Mouse (Mus musculus) heart, postnatal 0 days (tissue): Measurements from ENCODE around the gene Serpinc1. TPM values are rescaled to one million over a fixed set of nuclear protein-coding genes. Genes with fewer than 3 reads are reported as not detected.

ENCODE experiments used
- ATAC-seq: fragments of 200-750 bp; cut with Nextera tagmentation; 2 replicates; pipeline ENCODE4 v1.8.0; 2017; ENCODE audit warnings: low read depth, moderate number of reproducible peaks, moderate library complexity; ENCODE audit not compliant: insufficient read depth
- DNase-seq: peaks from one replicate; pipeline ENCODE4 v3.0.0-alpha.2; 2016; ENCODE audit warnings: low spot score
- H3K27ac ChIP-seq: fragments of 300-500 bp; sonication (generic); 2 replicates; pipeline ENCODE4 v1.5.1; 2014; ENCODE audit warnings: low read depth, mild to moderate bottlenecking
- H3K27me3 ChIP-seq: fragments of 300-500 bp; sonication (generic); 2 replicates; pipeline ENCODE4 v1.6.1; 2014; ENCODE audit warnings: low read length, mixed read lengths; ENCODE audit not compliant: control insufficient read depth, insufficient read depth
- H3K36me3 ChIP-seq: fragments of 300-500 bp; sonication (generic); replicated peaks from 2 replicates; pipeline ENCODE4 v1.6.1; 2014; ENCODE audit warnings: low read length, mixed read lengths; ENCODE audit not compliant: control insufficient read depth, insufficient read depth
- H3K4me1 ChIP-seq: fragments of 300-500 bp; sonication (generic); 2 replicates; pipeline ENCODE4 v1.6.1; 2014; ENCODE audit warnings: antibody characterized with exemption; ENCODE audit not compliant: control insufficient read depth, insufficient read depth
- H3K4me2 ChIP-seq: fragments of 300-500 bp; sonication (generic); 2 replicates; pipeline ENCODE4 v1.6.1; 2014; ENCODE audit warnings: low read depth, mild to moderate bottlenecking, low read length, moderate library complexity
- H3K4me3 ChIP-seq: fragments of 300-500 bp; sonication (generic); 2 replicates; pipeline ENCODE4 v1.5.1; 2014; ENCODE audit warnings: low read depth, low read length
- H3K9ac ChIP-seq: fragments of 300-500 bp; sonication (generic); replicated peaks from 2 replicates; pipeline ENCODE4 v1.6.1; 2014; ENCODE audit warnings: low read depth, low read length, mixed read lengths
- H3K9me3 ChIP-seq: fragments of 300-500 bp; sonication (generic); replicated peaks from 2 replicates; pipeline ENCODE4 v1.6.1; 2016; ENCODE audit warnings: low read length; ENCODE audit not compliant: control insufficient read depth
- CTCF ChIP-seq: IDR thresholded peaks from 2 replicates; pipeline ENCODE4 v1.5.1; 2016; ENCODE audit warnings: antibody characterized with exemption, control low read depth, low read depth
- EP300 ChIP-seq: IDR thresholded peaks from 2 replicates; pipeline ENCODE4 v1.6.1; 2016; ENCODE audit warnings: antibody characterized with exemption, low read depth
- WGBS: fragments of 180-500 bp; shearing (Covaris S2); extraction: QIAGEN DNeasy Blood & Tissue Kit; methylation state at CpG from one replicate; pipeline ENCODE4 v1.1.7; 2014; 5-methylcytosine and 5-hydroxymethylcytosine counted together
- polyA plus RNA-seq: library from polyadenylated mRNA; unstranded; fragments of >200 nt; fragmentation: Nextera tagmentation; extraction: Ambion mirVana; gene quantifications from 2 replicates; pipeline ENCODE4 v1.2.1, GENCODE M21; 2015
- total RNA-seq: library from RNA; depleted of rRNA; stranded (reverse); fragments of >200 nt; gene quantifications from 2 replicates; pipeline ENCODE4 v1.2.3, GENCODE M21; 2014; ENCODE audit warnings: low replicate concordance

Gene Serpinc1
- total and polyA plus RNA-seq, 2 experiments from 2014 or later: 0.53 to 1.5 TPM

DNA sequence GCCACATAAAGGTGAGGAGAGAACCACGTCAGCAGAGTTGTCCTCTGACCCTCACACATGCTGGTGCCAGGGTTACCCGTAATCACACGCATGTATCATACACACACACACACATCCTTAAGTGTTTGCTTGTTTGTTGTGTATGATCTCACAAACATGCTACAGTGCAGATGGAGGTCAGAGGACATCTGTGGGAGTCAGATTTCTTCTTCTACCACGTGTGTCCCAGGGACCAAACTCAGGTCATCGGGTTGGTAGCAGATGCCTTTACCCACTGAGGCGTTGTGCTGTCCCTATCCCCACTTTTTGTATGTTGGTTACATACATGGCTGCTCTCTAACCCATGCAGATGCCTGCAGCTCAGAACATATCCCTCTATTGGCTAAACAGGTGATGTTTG lies 7.1 kb downstream of the Serpinc1 start:
- TF ChIP-seq CTCF (no peak), EP300 (no peak)
- Histone ChIP-seq H3K4me3 (no peak overlapping the region), H3K9me3 (no peaks in the 10 kb centered on the region), H3K9ac (no peak overlapping the region), H3K27me3 (no peaks in the 10 kb centered on the region), H3K4me1 (no peaks in the 10 kb centered on the region), H3K36me3 (no peaks in the 10 kb centered on the region), H3K4me2 (no peak overlapping the region), H3K27ac (no peak overlapping the region)
- DNase-seq (no peak), ATAC-seq (no peak)
- WGBS: 73% methylated on average over 6 of the region's 6 CpGs

DNA sequence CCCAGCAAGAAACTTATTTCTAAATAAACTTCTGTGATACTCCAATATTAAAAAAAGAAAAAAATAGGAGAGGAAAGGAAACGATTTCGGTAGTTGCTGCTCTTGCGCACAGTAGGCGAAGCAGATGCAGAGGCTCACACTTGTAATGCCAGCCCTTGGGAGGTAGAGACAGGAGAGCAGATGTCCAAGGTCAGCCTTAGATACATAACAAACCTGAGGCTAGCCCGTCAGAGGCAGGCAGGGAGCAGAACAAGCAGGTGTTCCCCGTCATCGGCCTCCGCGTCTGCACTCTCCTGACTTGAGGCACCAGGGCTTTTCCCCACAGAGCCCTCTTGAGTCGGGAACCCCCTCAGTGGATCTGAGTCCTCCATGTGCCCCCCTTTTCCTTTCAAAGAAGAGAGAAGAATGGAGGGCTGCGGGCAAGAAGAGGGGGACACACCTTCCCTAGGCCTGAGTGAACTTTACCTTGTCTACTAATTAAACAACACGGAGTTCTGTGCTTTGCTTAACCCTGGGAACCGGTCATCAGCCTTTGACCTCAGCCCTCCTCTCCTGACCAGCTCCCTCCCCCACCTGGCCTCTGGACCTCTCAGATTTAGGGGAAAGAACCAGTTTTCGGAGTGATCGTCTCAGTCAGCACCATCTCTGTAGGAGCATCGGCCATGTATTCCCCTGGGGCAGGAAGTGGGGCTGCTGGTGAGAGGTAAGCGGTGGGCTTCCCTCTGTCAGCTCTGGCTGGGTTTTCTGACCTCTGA lies 8.7 kb downstream of the Serpinc1 start:
- DNase-seq: no peak
- H3K27me3 ChIP-seq: no peaks in the 10 kb centered on the region
- H3K36me3 ChIP-seq: no peaks in the 10 kb centered on the region
- WGBS: 87% methylated on average over 17 of the region's 17 CpGs
- H3K4me2 ChIP-seq: no peak overlapping the region
- H3K27ac ChIP-seq: no peak overlapping the region
- no peak overlapping the region for H3K4me3 ChIP-seq
- TF ChIP-seq CTCF (no peak), EP300 (no peak)
- no peaks in the 10 kb centered on the region for H3K4me1 ChIP-seq
- no peaks in the 10 kb centered on the region for H3K9me3 ChIP-seq
- no peak overlapping the region for H3K9ac ChIP-seq
- ATAC-seq: no peak

DNA sequence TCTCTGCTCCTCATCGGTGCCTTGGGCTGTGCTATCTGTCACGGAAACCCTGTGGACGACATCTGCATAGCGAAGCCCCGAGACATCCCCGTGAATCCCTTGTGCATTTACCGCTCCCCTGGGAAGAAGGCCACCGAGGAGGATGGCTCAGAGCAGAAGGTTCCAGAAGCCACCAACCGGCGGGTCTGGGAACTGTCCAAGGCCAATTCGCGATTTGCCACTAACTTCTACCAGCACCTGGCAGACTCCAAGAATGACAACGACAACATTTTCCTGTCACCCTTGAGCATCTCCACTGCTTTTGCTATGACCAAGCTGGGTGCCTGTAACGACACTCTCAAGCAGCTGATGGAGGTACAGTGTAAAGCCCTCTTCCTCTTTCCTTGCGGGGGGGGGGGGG lies 11.0 kb downstream of the Serpinc1 start:
- H3K27ac ChIP-seq: no peak overlapping the region
- no peaks in the 10 kb centered on the region for H3K9me3 ChIP-seq
- TF ChIP-seq EP300: no peak
- TF ChIP-seq CTCF: no peak
- DNase-seq (no peak), ATAC-seq (no peak)
- H3K9ac ChIP-seq: no peak overlapping the region
- H3K27me3 ChIP-seq: no peaks in the 10 kb centered on the region
- H3K4me3 ChIP-seq: no peak overlapping the region
- H3K4me2 ChIP-seq: no peak overlapping the region
- no peaks in the 10 kb centered on the region for H3K4me1 ChIP-seq
- WGBS: 78% methylated on average over 15 of the region's 15 CpGs
- H3K36me3 ChIP-seq: no peaks in the 10 kb centered on the region

DNA sequence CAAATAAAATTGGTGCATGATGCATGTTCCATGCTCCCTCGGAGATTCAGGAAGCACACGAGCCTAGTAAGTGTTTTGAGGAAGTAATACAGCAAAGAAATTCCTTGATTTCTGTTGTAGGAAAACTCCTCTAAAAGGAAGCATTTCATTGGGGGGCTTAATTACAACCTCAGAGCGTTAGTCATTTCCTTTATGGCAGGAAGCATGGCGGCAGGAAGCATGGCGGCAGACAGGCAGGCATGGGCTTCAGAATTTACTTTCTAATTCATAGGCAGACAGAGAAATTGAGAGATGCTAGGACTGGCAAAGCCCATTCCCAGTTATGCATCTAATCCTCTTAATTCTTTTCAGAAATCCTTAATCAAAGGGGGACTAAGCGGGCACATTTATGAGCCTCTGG lies 15.5 kb downstream of the Serpinc1 start:
- TF ChIP-seq EP300 (no peak), CTCF (no peak)
- H3K4me1 ChIP-seq: 0 out of 2 replicates have a peak, but pooled peaks cover 3% of the 10 kb centered on the region
- no peak for DNase-seq
- no peak overlapping the region for H3K27ac ChIP-seq
- no peak overlapping the region for H3K4me2 ChIP-seq
- H3K9me3 ChIP-seq: no peaks in the 10 kb centered on the region
- H3K27me3 ChIP-seq: no peaks in the 10 kb centered on the region
- WGBS: 74% methylated on average over 6 of the region's 6 CpGs
- no peak for ATAC-seq
- no peaks in the 10 kb centered on the region for H3K36me3 ChIP-seq
- H3K4me3 ChIP-seq: no peak overlapping the region
- H3K9ac ChIP-seq: no peak overlapping the region

DNA sequence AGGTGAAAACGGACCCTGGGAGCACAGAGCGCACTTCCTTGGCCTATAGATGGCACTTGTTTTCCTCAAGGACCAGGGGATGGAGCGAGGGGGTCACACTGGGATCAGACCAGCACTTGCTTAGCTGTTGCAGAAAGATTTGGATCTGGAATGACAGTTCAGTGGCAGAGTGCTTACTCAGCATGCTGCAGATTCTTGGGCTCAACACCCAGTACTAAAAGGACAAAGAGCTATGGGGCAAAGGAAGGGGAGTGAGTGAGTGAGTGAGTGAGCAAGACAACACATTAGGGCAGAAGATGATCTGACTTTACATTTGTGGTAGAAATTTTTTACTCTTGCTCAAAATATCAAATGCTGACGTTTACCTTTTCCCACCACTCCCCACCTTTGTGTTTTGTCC lies 26.6 kb downstream of the Serpinc1 start:
- no peak for TF ChIP-seq CTCF
- no peak for TF ChIP-seq EP300
- Histone ChIP-seq H3K4me2 (no peak overlapping the region), H3K4me1 (no peaks in the 10 kb centered on the region), H3K9me3 (no peaks in the 10 kb centered on the region), H3K9ac (no peak overlapping the region), H3K4me3 (no peak overlapping the region), H3K27ac (no peak overlapping the region), H3K27me3 (no peaks in the 10 kb centered on the region), H3K36me3 (peaks cover 8% of the 10 kb centered on the region; the same call in 1 of the 2 replicates)
- ATAC-seq (no peak), DNase-seq (no peak)
- 74% methylated on average over 4 of the region's 4 CpGs for WGBS

DNA sequence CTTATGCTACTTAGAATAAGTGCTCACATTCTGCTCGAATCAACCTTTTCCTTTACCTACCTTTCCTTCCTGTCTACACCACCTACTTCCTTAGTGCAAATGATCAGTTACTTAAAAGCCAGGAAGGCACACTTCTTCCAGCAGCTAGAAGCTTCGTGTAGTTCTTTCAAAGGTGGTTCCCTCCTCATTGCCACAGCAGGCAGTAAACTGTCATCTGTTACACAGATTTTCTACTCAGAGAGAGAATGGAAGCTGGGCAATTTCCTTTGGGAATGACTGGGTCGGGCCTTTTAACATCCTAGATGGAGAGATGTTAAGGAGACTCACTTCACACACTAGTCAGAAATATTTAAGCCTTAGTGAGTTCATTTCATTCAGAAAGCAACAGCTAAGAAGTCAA lies 27.1 kb downstream of the Serpinc1 start:
- no peak overlapping the region for H3K4me2 ChIP-seq
- ATAC-seq (no peak), DNase-seq (no peak)
- H3K27me3 ChIP-seq: no peaks in the 10 kb centered on the region
- no peak overlapping the region for H3K9ac ChIP-seq
- TF ChIP-seq EP300: no peak
- no peak overlapping the region for H3K27ac ChIP-seq
- peaks cover 8% of the 10 kb centered on the region; the same call in 1 of the 2 replicates for H3K36me3 ChIP-seq
- no peak overlapping the region for H3K4me3 ChIP-seq
- no peaks in the 10 kb centered on the region for H3K9me3 ChIP-seq
- H3K4me1 ChIP-seq: no peaks in the 10 kb centered on the region
- 63% methylated on average over 3 of the region's 3 CpGs for WGBS
